Mouse (Mus musculus) right cerebral cortex, postnatal 4 days (tissue): ENCODE measurements at regions not wholly inside any gene's neighbourhood (a gene's known extent, or its start where the extent isn't known, plus 50 kb on each side); places are given as distances from the start of the nearest gene placed in this dataset.
A peak's percentile ranks its signal among the peaks of the same experiment; 100 is the strongest.

Experiments
- DNase-seq: peaks from one replicate; pipeline ENCODE4 v3.0.0-alpha.2; 2022

DNA sequence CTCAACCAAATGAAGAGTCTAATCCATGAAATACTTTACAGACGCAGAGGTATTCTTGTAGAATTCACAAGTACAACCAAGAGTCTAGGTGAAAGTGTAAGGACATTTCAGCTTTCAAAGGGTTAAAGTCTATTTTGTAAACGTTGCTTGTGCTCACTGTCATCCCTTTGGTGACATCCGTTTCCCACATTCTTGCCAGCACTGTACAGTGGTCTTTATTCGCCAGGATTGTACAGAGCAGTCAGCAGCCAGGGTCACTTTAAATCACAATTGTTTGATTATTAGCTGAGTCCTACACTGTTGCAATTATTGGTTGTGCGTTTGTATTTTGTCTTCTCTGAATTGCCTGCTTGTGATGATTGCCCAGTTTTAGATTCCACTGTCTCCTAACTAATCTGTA, 427.3 kb upstream of the Rgma start:
- DNase-seq: no peak

- DNase-seq: no peak
These were observed 426.6 kb upstream of the Rgma start for GRCm38 (mm10) chr7:72948666-72949065.

DNA sequence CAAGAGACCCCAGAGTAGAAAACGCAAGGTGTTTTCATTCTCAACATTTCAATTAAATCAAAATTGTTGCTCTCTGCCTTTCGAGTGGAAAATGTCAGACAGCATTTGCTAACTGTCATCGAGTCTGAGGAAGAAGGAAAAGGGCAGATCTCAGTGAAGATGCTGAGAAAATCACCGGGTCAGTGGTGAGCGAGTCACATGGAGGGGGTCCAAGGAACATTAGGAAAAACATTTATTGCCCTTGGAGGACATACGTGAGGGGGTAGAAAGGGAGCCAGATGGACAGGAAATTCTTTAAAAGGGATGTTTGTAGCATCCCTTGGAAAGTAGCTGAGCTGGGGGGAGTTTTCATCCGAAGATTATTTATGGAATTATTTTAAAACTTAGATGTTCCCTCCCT, 425.4 kb upstream of the Rgma start:
- no peak for DNase-seq

GRCm38 (mm10) chr7:72957674-72958073, 417.6 kb upstream of the Rgma start:
- DNase-seq: no peak

GRCm38 (mm10) chr7:72961321-72961720, 414.0 kb upstream of the Rgma start:
- no peak for DNase-seq

GRCm38 (mm10) chr7:72962815-72963214, 412.5 kb upstream of the Rgma start:
- no peak for DNase-seq

DNA sequence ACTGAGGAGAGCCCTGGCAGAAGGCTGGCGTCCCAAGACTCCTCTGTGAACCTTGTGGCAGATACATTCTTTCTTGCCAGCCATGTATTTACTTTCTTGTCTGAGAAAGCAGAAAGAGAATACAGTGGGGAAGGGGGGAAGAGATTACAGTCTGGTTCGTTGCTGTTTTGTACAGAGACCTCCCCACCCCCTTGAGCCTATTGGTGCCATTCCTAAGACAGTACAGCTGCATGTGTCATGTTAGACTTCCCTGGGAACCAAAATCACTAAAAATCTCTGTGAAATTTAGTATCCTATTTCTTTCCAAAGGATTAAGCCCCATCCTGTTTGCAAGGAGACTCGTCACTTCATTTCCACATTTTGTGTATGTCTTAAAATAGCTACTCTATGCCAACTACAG, 411.4 kb upstream of the Rgma start:
- no peak for DNase-seq

DNA sequence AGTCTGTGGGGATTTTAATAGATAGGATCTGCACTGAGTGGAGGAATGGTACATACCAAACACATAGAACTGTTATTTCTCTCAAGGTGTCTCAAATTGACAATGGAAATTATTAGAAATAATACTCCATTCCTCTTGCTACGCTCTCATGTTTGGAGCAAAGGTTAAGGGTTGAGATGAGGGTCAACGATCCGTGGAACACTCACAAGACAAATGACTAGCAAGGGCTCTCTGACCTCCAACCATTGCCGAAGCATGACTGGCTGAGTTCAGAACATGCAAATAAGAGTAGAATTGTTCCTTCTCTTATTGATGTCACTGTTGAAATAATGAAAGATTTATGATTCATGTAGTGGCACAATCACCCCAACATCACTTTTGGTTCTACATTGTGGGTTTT, 407.1 kb upstream of the Rgma start:
- DNase-seq: no peak

GRCm38 (mm10) chr7:72971506-72972267, 403.6 kb upstream of the Rgma start:
- no peak for DNase-seq

DNA sequence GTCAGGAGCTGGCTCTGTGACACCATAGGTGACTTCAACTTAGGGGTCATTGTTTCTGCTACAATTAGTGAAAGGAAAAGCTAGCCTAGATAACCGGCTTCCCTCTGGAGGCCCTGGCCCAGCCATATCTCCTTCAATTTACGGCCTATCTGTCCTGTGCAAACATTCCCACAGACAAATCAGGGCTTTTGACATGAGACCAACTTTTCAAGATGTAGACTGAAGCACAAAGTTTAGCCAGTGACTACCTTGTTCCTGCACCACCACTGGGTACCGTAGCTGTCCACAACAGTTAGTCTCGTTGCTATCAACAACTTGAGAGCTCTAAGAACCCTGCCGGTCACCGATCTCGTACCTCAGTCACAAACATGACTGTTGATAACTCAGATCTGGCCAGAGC, 402.9 kb upstream of the Rgma start:
- DNase-seq: no peak

DNA sequence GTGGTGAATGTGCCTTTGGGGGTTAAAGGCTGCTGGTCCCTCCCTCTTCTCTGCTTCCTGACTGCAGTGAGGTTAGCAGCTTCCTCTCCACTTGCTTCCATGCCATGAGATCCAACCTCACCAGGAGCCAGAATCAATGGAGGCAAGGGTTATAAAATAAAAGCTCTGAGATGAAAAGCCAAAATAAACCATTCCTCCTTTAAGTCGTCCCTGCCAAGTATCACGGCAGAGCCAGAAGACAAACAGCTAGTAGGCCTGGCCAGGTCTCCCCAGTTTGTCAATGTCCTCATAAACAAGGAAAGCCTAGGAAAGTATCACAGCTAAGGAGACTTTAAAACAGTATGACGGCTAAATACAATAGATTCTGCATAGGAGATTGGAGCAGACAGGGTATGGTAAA, 401.5 kb upstream of the Rgma start:
- no peak for DNase-seq

DNA sequence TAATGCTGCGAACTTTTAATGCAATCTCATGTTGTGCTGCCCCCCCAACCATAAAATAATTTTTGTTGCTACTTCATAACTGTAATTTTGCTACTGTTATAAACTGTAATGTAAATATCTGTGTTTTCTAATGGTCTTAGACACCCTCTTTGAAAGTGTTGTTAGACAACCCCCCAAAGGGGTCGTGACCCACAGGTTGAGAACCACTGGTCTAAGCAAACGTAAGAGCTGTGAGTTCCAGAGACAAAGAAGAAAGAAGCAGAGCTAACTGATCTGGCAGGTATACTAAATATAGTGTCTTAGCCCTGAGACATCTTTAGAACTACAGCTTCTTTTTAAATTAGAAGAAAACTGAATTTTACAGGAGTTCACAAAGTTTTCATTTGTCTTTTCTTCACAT, 400.9 kb upstream of the Rgma start:
- no peak for DNase-seq

DNA sequence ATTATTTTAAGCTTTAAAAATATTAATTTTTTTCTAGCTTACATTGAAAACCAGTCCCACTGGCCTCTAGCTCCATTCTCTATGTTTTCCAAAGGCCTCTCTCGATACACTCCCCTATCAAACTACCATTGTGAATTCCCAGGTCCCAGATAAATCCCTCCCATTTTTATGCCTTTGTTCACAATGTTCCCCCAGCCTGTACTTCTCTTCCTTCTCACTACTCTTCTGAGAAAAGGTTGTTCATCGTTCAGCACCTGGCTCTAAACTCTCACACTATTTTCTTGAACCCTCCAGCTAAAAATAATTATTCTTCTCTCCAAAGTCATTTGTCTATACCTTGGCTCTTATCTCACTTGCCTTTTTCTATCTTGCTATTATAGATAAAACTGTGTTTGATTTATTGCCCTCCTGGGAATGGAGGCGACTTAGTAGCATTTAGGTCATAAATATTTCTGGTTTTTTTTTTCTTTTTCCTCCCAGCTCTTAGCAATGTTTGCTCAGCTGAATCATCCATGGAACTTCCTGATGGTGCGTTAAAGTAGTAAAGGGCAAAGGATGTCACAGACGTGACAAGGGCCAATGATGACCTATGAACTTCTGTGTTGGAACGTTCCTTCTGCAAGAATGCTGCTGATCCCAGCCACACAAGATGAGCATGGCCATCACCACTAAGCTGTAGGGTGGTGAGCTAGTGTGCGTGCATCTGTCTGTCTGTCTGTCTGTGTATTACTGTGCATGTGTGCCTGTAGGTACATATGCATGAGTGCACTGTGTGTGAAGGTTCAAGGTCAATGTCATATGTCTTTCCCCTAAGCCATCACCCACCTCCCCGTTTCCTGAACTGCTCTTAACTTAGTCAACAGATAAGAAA, 384.5 kb upstream of the Rgma start:
- no peak for DNase-seq

DNA sequence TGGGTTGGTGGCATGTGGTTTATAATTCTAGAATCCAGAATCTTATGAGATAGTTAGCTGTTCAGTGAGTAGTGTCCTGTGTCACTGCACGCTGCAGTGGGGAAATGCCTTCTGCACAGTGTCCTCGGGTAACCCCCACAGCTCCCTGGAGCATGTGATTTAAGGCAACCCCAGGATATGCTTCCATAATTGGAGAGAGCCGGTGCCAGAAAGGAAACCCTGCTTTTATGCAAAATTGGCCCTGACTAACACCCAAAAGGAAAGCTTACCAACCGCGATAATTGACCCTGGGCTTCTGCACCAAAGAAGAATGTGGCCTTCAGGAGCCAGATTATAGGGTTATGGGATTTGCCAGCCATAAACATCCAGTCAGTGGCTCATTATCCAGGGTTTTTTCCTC, 376.9 kb upstream of the Rgma start:
- no peak for DNase-seq

DNA sequence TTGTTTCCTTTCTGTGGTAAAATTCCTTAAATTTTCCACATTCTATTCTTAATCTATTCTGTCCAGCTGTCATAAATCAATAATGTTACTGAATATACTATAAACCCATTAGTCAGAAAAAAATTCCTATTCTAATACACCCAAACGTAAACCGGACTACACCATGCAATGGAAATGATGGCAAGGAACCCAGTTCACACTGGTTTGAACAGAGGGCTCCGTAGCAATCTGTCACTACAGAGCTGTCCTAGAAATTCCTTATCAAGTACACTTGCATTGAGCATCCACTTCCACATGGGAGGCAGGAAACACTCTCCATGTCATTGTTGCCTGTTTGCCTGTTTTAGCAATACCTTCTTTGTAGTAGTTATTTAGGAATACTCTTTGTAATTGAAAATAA, 356.2 kb upstream of the Rgma start:
- DNase-seq: no peak

DNA sequence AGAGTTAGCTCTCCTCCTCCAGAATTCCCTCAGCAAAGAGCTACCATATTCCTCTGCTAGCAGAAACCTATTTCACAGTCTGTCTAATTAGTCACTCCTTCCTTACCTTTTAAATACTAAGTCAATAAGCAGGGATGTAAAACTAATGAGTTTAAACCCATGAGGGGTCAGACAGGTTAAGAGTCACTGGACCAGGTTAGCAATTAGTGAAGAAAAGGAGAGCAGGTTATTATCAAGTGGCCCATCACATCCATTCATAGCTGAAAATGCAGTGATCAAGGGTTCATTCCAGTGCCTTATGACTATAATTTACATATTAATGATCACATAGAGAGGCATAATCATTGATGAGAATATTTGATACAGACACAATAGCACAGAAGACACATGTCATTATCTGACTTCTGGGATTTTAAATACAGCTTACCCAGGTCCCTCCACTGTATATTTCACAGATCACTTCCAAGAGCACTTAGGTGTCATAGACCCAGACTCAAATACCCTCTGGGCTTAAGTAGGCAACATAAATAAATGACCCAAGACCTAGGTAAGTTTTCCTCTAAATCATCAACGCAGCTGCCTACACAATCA, 355.4 kb upstream of the Rgma start:
- DNase-seq: no peak

- no peak for DNase-seq
These were observed 353.5 kb upstream of the Rgma start for GRCm38 (mm10) chr7:73021786-73022185.

DNA sequence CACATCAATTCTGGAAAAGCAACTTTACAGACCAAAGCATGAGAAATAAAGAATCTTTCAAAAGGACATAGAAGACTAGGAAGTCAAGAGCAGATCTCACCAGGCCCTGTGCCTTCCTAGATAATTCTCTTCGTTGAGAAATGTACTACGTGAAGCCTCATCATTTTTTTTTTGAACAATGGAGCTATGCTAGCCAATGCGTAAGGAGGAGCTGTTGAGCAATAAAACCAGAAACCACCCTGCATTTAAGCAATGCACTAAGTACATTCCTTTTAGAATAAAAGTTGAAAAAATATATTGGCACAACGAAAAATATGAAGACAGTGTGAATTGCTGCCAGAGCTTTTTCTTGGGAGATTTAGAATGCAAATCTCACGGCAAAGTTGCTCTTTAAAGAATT, 349.7 kb upstream of the Rgma start:
- no peak for DNase-seq

DNA sequence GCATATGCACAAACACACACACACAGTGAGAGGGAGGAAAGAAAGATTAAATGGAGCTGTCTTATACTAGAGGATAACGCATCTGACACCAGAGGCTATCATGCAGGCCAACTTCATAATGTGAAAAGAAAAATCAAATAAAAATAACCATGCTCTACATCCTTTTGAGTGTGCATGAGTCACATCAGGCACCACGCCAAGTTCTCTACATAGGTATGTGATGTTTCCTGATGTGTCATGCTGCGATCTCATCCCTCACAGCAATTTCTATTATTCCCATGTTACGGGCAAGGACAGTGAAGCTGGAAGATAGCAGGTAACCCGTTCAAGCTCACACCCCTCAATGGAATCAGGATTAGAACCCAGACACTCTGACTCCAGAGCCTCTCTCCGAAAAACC, 346.4 kb upstream of the Rgma start:
- no peak for DNase-seq

GRCm38 (mm10) chr7:73031407-73031806, 343.9 kb upstream of the Rgma start:
- DNase-seq: no peak

- peak; percentile 12 for DNase-seq
These were observed 342.9 kb upstream of the Rgma start for GRCm38 (mm10) chr7:73032316-73032980.

DNA sequence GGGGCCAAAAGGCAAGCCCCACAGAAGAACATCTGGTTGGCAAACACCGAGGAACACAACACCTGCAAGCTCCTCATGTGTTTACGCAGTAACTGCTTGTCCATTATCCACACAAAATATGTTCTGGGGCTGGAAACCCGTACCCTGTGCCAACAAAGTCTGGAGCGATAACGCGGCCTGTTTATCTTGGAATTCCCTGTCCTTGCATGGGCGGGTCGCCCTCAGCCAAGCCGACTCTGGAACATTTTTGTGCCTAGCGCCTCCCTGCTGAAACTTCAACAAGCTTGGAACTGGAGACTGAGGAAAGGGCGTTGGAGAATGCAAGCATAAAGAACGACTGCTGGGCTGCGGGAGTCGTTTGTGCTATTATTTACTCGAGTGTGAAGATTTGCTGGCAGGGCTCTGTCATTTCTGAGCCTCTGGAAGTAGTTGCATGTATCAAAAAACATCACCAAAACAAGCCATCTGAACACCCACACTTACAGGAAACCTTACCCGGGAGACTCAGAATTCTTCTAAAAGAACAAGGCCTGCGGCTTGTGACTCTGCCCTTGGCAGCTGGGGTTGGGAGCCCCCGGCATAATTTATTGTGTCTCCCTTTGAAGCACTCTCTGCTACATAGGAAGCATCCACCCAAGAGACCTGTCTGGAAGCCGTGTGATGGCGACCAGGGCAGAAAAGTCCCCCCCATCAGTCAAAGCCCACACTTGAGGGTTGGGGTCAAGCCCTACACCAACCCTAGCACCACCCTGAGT, 338.3 kb upstream of the Rgma start:
- DNase-seq: peak; percentile 27

DNA sequence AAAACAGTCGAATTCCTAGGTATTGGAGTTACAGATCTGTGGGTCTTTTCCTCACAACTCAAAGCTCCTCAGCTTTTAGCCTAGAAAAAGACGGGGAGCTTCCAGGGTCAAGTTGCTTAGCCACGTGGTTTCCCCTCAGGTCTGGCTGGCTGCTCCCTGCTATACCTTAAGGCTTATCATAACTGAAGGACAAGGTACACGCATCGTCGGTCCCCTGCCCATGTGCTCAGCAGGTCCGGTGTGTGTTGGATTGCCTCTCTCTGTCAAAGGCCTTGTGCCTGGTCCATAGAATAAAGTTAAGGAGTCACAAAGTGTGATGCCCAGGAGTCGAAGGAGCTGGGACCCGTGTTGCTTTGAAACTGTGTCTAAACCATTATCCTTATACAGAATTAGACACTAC, 337.7 kb upstream of the Rgma start:
- DNase-seq: no peak
